Mouse (Mus musculus): ENCODE data around the gene Ier5. TPM values are rescaled to one million over a fixed set of nuclear protein-coding genes. Genes with fewer than 3 reads are reported as not detected.

Gene Ier5
- polyA plus RNA-seq, 1 experiment: 5.3 TPM

GRCm38 (mm10) chr1:155052761-155053166, 46.7 kb downstream of the Ier5 start:
- Histone ChIP-seq H3K36me3 (ENCODE audit: control insufficient read depth, insufficient read depth, low read length) (no peaks in the 10 kb centered on the region), H3K4me3 (ENCODE audit: control insufficient read depth, low read depth, low read length) (no peak overlapping the region; the same call in 1 of the 2 replicates)
- no peak for TF ChIP-seq POLR2A (IDR thresholded peaks at IDR 0.05; ENCODE audit: control insufficient read depth, low read depth, low read length)
- no peak for TF ChIP-seq CTCF (IDR thresholded peaks at IDR 0.05; ENCODE audit: control insufficient read depth, insufficient read depth, insufficient replicate concordance, low read depth, low read length)

GRCm38 (mm10) chr1:155052131-155052760, 47.2 kb downstream of the Ier5 start:
- TF ChIP-seq CTCF (IDR thresholded peaks at IDR 0.05; ENCODE audit: control insufficient read depth, insufficient read depth, insufficient replicate concordance, low read depth, low read length) (no peak), POLR2A (IDR thresholded peaks at IDR 0.05; ENCODE audit: control insufficient read depth, low read depth, low read length) (no peak)
- H3K36me3 ChIP-seq (ENCODE audit: control insufficient read depth, insufficient read depth, low read length): no peaks in the 10 kb centered on the region
- no peaks in the 10 kb centered on the region; the same call in 1 of the 2 replicates for H3K4me1 ChIP-seq (ENCODE audit: control insufficient read depth, insufficient read depth, low read length)
- peak overlapping the region; percentile 63 for H3K4me3 ChIP-seq (ENCODE audit: control insufficient read depth, low read depth, low read length)
- no peaks in the 10 kb centered on the region for H3K27me3 ChIP-seq (ENCODE audit: control insufficient read depth, insufficient read depth, low read length)
- H3K27ac ChIP-seq (ENCODE audit: control insufficient read depth, insufficient read depth, low read depth, low read length): no peak overlapping the region

More at GRCm38 (mm10) chr1:155052761-155053166, 46.7 kb downstream of the Ier5 start:
- no peak overlapping the region for H3K27ac ChIP-seq (ENCODE audit: control insufficient read depth, insufficient read depth, low read depth, low read length)
- no peaks in the 10 kb centered on the region for H3K27me3 ChIP-seq (ENCODE audit: control insufficient read depth, insufficient read depth, low read length)
- no peaks in the 10 kb centered on the region; the same call in 1 of the 2 replicates for H3K4me1 ChIP-seq (ENCODE audit: control insufficient read depth, insufficient read depth, low read length)

GRCm38 (mm10) chr1:155051701-155052127, 47.7 kb downstream of the Ier5 start:
- Histone ChIP-seq H3K27me3 (ENCODE audit: control insufficient read depth, insufficient read depth, low read length) (no peaks in the 10 kb centered on the region), H3K27ac (ENCODE audit: control insufficient read depth, insufficient read depth, low read depth, low read length) (no peak overlapping the region), H3K36me3 (ENCODE audit: control insufficient read depth, insufficient read depth, low read length) (no peaks in the 10 kb centered on the region), H3K4me1 (ENCODE audit: control insufficient read depth, insufficient read depth, low read length) (no peaks in the 10 kb centered on the region; the same call in 1 of the 2 replicates), H3K4me3 (ENCODE audit: control insufficient read depth, low read depth, low read length) (peak overlapping the region; percentile 63)
- TF ChIP-seq POLR2A (IDR thresholded peaks at IDR 0.05; ENCODE audit: control insufficient read depth, low read depth, low read length) (no peak), CTCF (IDR thresholded peaks at IDR 0.05; ENCODE audit: control insufficient read depth, insufficient read depth, insufficient replicate concordance, low read depth, low read length) (no peak)

- H3K4me1 ChIP-seq (ENCODE audit: control insufficient read depth, insufficient read depth, low read length): no peaks in the 10 kb centered on the region; the same call in 1 of the 2 replicates
- no peaks in the 10 kb centered on the region for H3K36me3 ChIP-seq (ENCODE audit: control insufficient read depth, insufficient read depth, low read length)
- H3K4me3 ChIP-seq (ENCODE audit: control insufficient read depth, low read depth, low read length): no peak overlapping the region
- no peak for TF ChIP-seq CTCF (IDR thresholded peaks at IDR 0.05; ENCODE audit: control insufficient read depth, insufficient read depth, insufficient replicate concordance, low read depth, low read length)
- H3K27ac ChIP-seq (ENCODE audit: control insufficient read depth, insufficient read depth, low read depth, low read length): no peak overlapping the region
- no peaks in the 10 kb centered on the region for H3K27me3 ChIP-seq (ENCODE audit: control insufficient read depth, insufficient read depth, low read length)
These were observed 48.4 kb downstream of the Ier5 start for GRCm38 (mm10) chr1:155050897-155051592.

- no peaks in the 10 kb centered on the region for H3K36me3 ChIP-seq (ENCODE audit: control insufficient read depth, insufficient read depth, low read length)
- no peaks in the 10 kb centered on the region; the same call in 1 of the 2 replicates for H3K4me1 ChIP-seq (ENCODE audit: control insufficient read depth, insufficient read depth, low read length)
- no peak overlapping the region for H3K4me3 ChIP-seq (ENCODE audit: control insufficient read depth, low read depth, low read length)
- no peak overlapping the region for H3K27ac ChIP-seq (ENCODE audit: control insufficient read depth, insufficient read depth, low read depth, low read length)
- no peaks in the 10 kb centered on the region for H3K27me3 ChIP-seq (ENCODE audit: control insufficient read depth, insufficient read depth, low read length)
- TF ChIP-seq CTCF (IDR thresholded peaks at IDR 0.05; ENCODE audit: control insufficient read depth, insufficient read depth, insufficient replicate concordance, low read depth, low read length) (no peak), POLR2A (IDR thresholded peaks at IDR 0.05; ENCODE audit: control insufficient read depth, low read depth, low read length) (no peak)
These were observed 49.3 kb downstream of the Ier5 start for GRCm38 (mm10) chr1:155050174-155050573.

DNA sequence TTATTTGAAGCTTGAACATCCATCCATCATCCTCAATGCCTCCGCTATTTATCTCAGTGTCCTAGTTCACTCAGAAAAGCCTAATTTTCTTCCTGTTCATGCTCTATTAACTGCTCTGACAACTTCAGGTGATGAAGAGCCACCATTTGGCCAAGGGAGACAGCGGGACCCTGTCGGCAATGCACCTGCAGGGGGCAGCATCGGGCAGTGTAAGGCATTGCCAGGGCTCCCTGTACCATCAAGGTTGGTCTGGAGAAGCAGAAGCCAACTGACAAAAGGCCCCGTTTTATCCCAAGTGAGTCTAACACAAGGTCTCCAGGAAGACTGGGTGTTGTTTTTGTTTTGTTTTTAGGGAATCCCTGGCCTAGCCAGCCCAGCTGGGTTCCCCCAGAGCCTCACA, 50.5 kb downstream of the Ier5 start:
- TF ChIP-seq CTCF (IDR thresholded peaks at IDR 0.05; ENCODE audit: control insufficient read depth, insufficient read depth, insufficient replicate concordance, low read depth, low read length) (peak; percentile 86; the same call in 1 of the 2 replicates), POLR2A (IDR thresholded peaks at IDR 0.05; ENCODE audit: control insufficient read depth, low read depth, low read length) (no peak)
- no peaks in the 10 kb centered on the region for H3K27me3 ChIP-seq (ENCODE audit: control insufficient read depth, insufficient read depth, low read length)
- no peak overlapping the region for H3K27ac ChIP-seq (ENCODE audit: control insufficient read depth, insufficient read depth, low read depth, low read length)
- no peaks in the 10 kb centered on the region for H3K36me3 ChIP-seq (ENCODE audit: control insufficient read depth, insufficient read depth, low read length)
- no peaks in the 10 kb centered on the region; the same call in 1 of the 2 replicates for H3K4me1 ChIP-seq (ENCODE audit: control insufficient read depth, insufficient read depth, low read length)
- H3K4me3 ChIP-seq (ENCODE audit: control insufficient read depth, low read depth, low read length): no peak overlapping the region

Other genes with a start within 250 kb of the Ier5 start
- gene Cacna1e, start 215.1 kb downstream of the Ier5 start, polyA plus RNA-seq (2012; rRNA removed): 0.60 and 1.0 TPM in 2 replicates
- gene Mr1, start 47.2 kb upstream of the Ier5 start, polyA plus RNA-seq (2012; rRNA removed): 1.2 and 1.6 TPM in 2 replicates
- gene Stx6, start 59.1 kb upstream of the Ier5 start, polyA plus RNA-seq (2012; rRNA removed): 12.1 and 13.6 TPM in 2 replicates
- 4.7 and 5.7 TPM in 2 replicates for gene BC034090, start 144.8 kb upstream of the Ier5 start, polyA plus RNA-seq (2012; rRNA removed)

All from testis, adult 2 months (tissue).